Mouse (Mus musculus): ENCODE results near the gene Arf6. TPM values are rescaled to one million over a fixed set of nuclear protein-coding genes. Genes with fewer than 3 reads are reported as not detected.
A peak's percentile ranks its signal among the peaks of the same experiment; 100 is the strongest.

Gene Arf6
- polyA plus RNA-seq, 1 experiment, result 251 TPM

GRCm38 (mm10) chr12:69410767-69411166 lies 38.8 kb downstream of the Arf6 start:
- Histone ChIP-seq H3K36me3 (replicated peaks; ENCODE audit: low read length) (no peaks in the 10 kb centered on the region), H3K9me3 (no peaks in the 10 kb centered on the region), H3K27me3 (replicated peaks) (peaks cover 6% of the 10 kb centered on the region), H3K4me3 (replicated peaks) (no peak overlapping the region), H3K4me1 (peaks cover 24% of the 10 kb centered on the region)
- no peak for TF ChIP-seq FLI1 (IDR thresholded peaks at IDR 0.05; ENCODE audit: low read length)
- no peak for TF ChIP-seq GATA1 (IDR thresholded peaks at IDR 0.05; ENCODE audit: borderline replicate concordance, low read length)

DNA sequence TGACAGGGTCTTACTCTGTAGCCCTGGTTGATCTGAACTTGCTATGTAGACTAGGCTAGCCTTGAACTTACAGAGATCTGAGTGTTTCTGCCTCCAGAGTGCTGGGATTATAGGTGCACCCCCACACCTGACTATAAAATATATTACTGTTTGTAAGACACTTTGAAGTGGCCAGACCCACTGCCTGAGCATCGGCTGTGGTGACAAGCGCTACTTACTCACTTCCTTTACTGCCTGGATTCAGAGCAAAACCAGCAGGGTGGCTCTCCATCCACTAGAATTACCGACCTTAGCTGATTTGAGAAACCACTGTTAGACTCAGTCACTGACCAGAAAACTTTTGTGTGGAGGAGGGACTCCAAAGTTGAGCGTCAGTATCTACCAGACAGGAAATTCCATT lies 40.0 kb downstream of the Arf6 start:
- peaks cover 9% of the 10 kb centered on the region for H3K27me3 ChIP-seq (replicated peaks)
- H3K4me1 ChIP-seq, result peaks cover 27% of the 10 kb centered on the region
- no peaks in the 10 kb centered on the region for H3K9me3 ChIP-seq
- H3K36me3 ChIP-seq (replicated peaks; ENCODE audit: low read length), result no peaks in the 10 kb centered on the region
- H3K4me3 ChIP-seq (replicated peaks), result no peak overlapping the region
- TF ChIP-seq GATA1 (IDR thresholded peaks at IDR 0.05; ENCODE audit: borderline replicate concordance, low read length), result no peak
- TF ChIP-seq FLI1 (IDR thresholded peaks at IDR 0.05; ENCODE audit: low read length), result no peak

GRCm38 (mm10) chr12:69413303-69413702 lies 41.4 kb downstream of the Arf6 start:
- TF ChIP-seq GATA1 (IDR thresholded peaks at IDR 0.05; ENCODE audit: borderline replicate concordance, low read length), result no peak
- no peak for TF ChIP-seq FLI1 (IDR thresholded peaks at IDR 0.05; ENCODE audit: low read length)
- H3K9me3 ChIP-seq, result no peaks in the 10 kb centered on the region
- peaks cover 13% of the 10 kb centered on the region for H3K27me3 ChIP-seq (replicated peaks)
- peaks cover 38% of the 10 kb centered on the region for H3K4me1 ChIP-seq
- H3K36me3 ChIP-seq (replicated peaks; ENCODE audit: low read length), result no peaks in the 10 kb centered on the region
- H3K4me3 ChIP-seq (replicated peaks), result no peak overlapping the region

GRCm38 (mm10) chr12:69414826-69415572 lies 43.0 kb downstream of the Arf6 start:
- no peaks in the 10 kb centered on the region for H3K9me3 ChIP-seq
- no peaks in the 10 kb centered on the region for H3K36me3 ChIP-seq (replicated peaks; ENCODE audit: low read length)
- TF ChIP-seq FLI1 (IDR thresholded peaks at IDR 0.05; ENCODE audit: low read length), result no peak
- no peak for TF ChIP-seq GATA1 (IDR thresholded peaks at IDR 0.05; ENCODE audit: borderline replicate concordance, low read length)
- H3K4me3 ChIP-seq (replicated peaks), result no peak overlapping the region
- H3K4me1 ChIP-seq, result peaks cover 53% of the 10 kb centered on the region
- peaks cover 12% of the 10 kb centered on the region for H3K27me3 ChIP-seq (replicated peaks)

- H3K36me3 ChIP-seq (replicated peaks; ENCODE audit: low read length), result no peaks in the 10 kb centered on the region
- peaks cover 54% of the 10 kb centered on the region for H3K4me1 ChIP-seq
- TF ChIP-seq GATA1 (IDR thresholded peaks at IDR 0.05; ENCODE audit: borderline replicate concordance, low read length) (no peak), FLI1 (IDR thresholded peaks at IDR 0.05; ENCODE audit: low read length) (no peak)
- H3K9me3 ChIP-seq, result no peaks in the 10 kb centered on the region
- no peak overlapping the region for H3K4me3 ChIP-seq (replicated peaks)
- H3K27me3 ChIP-seq (replicated peaks), result peaks cover 23% of the 10 kb centered on the region
Observed at GRCm38 (mm10) chr12:69416793-69417192, 44.8 kb downstream of the Arf6 start.

- Histone ChIP-seq H3K4me3 (replicated peaks) (no peak overlapping the region), H3K4me1 (peaks cover 53% of the 10 kb centered on the region), H3K9me3 (no peaks in the 10 kb centered on the region), H3K36me3 (replicated peaks; ENCODE audit: low read length) (no peaks in the 10 kb centered on the region), H3K27me3 (replicated peaks) (peaks cover 30% of the 10 kb centered on the region)
- TF ChIP-seq GATA1 (IDR thresholded peaks at IDR 0.05; ENCODE audit: borderline replicate concordance, low read length), result no peak
- no peak for TF ChIP-seq FLI1 (IDR thresholded peaks at IDR 0.05; ENCODE audit: low read length)
Observed at GRCm38 (mm10) chr12:69417701-69418291, 45.8 kb downstream of the Arf6 start.

DNA sequence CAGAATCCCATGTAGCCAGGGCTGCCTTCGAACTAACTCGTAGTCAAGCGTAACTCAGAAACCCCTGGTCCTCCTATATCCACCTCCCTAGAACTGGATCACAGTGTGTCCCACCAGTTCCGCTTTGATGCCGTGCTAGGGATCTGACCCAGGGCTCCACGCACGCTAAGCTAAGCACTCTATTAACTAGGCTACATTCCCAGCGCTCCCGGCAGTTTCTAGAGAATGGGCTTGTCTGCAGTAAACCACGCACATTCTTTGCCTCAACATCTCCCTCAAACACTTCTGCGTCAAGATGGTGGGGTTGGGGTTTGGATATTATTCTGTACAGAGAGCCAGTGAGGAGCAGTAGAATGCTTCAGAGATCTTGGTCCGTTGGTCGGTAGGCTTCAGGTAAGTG lies 46.7 kb downstream of the Arf6 start:
- Histone ChIP-seq H3K27me3 (replicated peaks) (peaks cover 36% of the 10 kb centered on the region), H3K36me3 (replicated peaks; ENCODE audit: low read length) (no peaks in the 10 kb centered on the region), H3K9me3 (no peaks in the 10 kb centered on the region), H3K4me1 (peaks cover 55% of the 10 kb centered on the region), H3K4me3 (replicated peaks) (peak overlapping the region; percentile 7)
- TF ChIP-seq GATA1 (IDR thresholded peaks at IDR 0.05; ENCODE audit: borderline replicate concordance, low read length), result no peak
- no peak for TF ChIP-seq FLI1 (IDR thresholded peaks at IDR 0.05; ENCODE audit: low read length)

DNA sequence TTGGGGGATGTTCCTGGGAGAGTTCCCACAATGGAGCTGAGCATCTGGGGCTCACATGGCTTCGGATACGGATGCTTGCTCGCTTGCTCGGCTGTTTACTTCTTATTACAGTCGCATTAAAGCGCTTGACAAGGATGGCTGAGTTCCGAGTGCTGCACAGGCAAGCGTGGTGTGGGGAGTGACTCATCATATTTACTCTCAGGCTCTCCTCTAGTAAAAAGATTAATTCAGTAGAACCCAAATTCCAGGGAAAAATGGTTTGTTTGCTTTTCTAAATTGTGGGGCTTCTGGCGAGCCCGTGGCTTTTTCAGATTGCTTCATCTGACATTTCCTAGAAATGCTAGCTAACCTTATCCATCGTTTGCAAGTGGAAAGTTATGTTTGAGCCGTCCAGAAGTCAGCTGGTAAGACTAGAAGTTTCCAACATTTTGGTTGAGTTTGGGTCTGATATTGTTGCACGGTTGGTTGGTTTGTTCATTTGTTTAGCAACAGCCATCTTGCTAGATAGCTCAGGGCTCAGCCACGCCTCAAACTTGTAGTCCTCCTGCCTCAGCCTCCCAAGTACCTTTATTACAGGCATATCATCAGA lies 47.2 kb downstream of the Arf6 start:
- Histone ChIP-seq H3K4me3 (replicated peaks) (no peak overlapping the region), H3K27me3 (replicated peaks) (peaks cover 36% of the 10 kb centered on the region), H3K9me3 (no peaks in the 10 kb centered on the region), H3K4me1 (peaks cover 55% of the 10 kb centered on the region), H3K36me3 (replicated peaks; ENCODE audit: low read length) (no peaks in the 10 kb centered on the region)
- TF ChIP-seq GATA1 (IDR thresholded peaks at IDR 0.05; ENCODE audit: borderline replicate concordance, low read length), result no peak
- no peak for TF ChIP-seq FLI1 (IDR thresholded peaks at IDR 0.05; ENCODE audit: low read length)

DNA sequence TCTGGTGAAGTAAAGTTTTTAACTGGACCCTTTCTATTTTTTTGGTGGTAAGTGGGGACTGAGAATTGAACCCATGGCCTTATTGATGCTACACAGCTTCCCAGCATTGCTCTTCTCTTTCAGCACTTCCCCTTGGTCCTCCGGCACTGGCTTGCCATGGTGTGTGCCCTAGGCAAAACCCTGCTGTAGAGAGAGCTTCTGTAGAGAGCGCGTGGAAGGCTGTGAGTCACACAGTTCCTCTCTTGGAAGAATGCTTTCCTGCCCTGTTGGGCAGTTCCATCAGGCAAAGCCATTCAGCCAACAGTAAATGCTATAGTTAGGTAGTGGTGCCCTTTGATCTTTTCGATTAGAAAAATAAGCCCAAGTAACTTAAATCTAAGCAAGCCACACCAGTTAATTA lies 47.7 kb downstream of the Arf6 start:
- no peak overlapping the region for H3K4me3 ChIP-seq (replicated peaks)
- no peaks in the 10 kb centered on the region for H3K9me3 ChIP-seq
- peaks cover 59% of the 10 kb centered on the region for H3K4me1 ChIP-seq
- H3K36me3 ChIP-seq (replicated peaks; ENCODE audit: low read length), result no peaks in the 10 kb centered on the region
- no peak for TF ChIP-seq GATA1 (IDR thresholded peaks at IDR 0.05; ENCODE audit: borderline replicate concordance, low read length)
- no peak for TF ChIP-seq FLI1 (IDR thresholded peaks at IDR 0.05; ENCODE audit: low read length)
- H3K27me3 ChIP-seq (replicated peaks), result peaks cover 40% of the 10 kb centered on the region

- no peaks in the 10 kb centered on the region for H3K9me3 ChIP-seq
- H3K4me3 ChIP-seq (replicated peaks), result no peak overlapping the region
- H3K4me1 ChIP-seq, result peaks cover 62% of the 10 kb centered on the region
- peaks cover 40% of the 10 kb centered on the region for H3K27me3 ChIP-seq (replicated peaks)
- TF ChIP-seq FLI1 (IDR thresholded peaks at IDR 0.05; ENCODE audit: low read length), result no peak
- TF ChIP-seq GATA1 (IDR thresholded peaks at IDR 0.05; ENCODE audit: borderline replicate concordance, low read length), result no peak
- H3K36me3 ChIP-seq (replicated peaks; ENCODE audit: low read length), result no peaks in the 10 kb centered on the region
Observed at GRCm38 (mm10) chr12:69420716-69421115, 48.8 kb downstream of the Arf6 start.

Measured in megakaryocyte, embryonic 14.5 days (primary cell).